Mouse (Mus musculus): ENCODE data around the gene Rnd1. TPM values are rescaled to one million over a fixed set of nuclear protein-coding genes. Genes with fewer than 3 reads are reported as not detected.

Gene Rnd1
- polyA plus RNA-seq (2016; fragmentation: Nextera tagmentation; extraction: Ambion mirVana) = 0.91 and 1.1 TPM in 2 replicates

DNA sequence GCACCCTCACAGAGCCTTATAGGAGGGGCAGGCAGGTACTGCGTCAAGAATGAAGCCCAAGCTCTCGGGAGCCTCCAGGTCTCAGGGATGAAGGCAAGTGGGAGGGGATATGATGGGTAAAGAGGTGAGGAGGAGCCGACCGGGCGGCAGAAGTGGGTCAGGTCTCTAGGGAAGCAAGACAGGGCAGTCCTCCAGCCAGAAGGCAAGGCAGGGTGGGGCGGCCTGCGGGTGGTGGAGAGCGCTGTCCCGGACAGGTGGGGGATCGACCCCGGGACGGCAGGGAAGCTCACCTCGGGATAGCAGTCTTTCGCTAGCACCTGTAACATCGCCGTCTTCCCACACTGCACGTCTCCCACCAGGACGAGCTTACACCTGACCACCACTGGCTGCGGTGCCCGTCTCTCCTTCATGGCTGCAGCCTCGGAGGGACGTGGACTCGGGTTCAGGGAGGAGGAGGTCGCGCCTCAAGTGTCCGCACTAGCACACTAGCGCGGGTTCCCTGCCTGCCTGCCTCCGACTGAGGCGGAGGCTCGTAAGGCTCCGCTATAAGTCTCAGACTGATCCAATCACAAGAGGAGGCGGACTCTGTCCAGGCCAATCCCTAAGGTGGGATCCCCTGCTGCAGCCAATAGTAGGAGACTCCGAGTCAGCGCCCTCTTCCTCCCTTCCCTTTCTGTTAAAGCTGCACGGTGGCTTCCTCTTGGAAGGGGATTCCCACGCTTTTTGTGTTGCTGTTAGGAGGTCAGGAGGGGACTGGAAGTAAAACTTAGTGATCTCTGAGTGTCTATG lies at the start of gene Rnd1:
Gene Rnd1 (minus strand): TSS at position 522 of the 789 bp plus-strand sequence.
- Histone ChIP-seq H3K36me3 (no peaks in the 10 kb centered on the region), H3K4me3 (peak within 1 kb of the TSS; percentile 51), H3K27me3 (replicated peaks) (peaks cover 42% of the 10 kb centered on the region), H3K4me1 (replicated peaks) (peaks cover 42% of the 10 kb centered on the region), H3K9ac (peak within 1 kb of the TSS; percentile 68), H3K27ac (ENCODE audit: poor library complexity, severe bottlenecking) (no peak within 1 kb of the TSS), H3K4me2 (peak within 1 kb of the TSS; percentile 98), H3K9me3 (replicated peaks) (no peaks in the 10 kb centered on the region)
- WGBS = under 1% methylated on average over 37 of the region's 37 CpGs
- peak; percentile 87 for ATAC-seq (ENCODE audit: insufficient number of reproducible peaks, low FRiP score)

DNA sequence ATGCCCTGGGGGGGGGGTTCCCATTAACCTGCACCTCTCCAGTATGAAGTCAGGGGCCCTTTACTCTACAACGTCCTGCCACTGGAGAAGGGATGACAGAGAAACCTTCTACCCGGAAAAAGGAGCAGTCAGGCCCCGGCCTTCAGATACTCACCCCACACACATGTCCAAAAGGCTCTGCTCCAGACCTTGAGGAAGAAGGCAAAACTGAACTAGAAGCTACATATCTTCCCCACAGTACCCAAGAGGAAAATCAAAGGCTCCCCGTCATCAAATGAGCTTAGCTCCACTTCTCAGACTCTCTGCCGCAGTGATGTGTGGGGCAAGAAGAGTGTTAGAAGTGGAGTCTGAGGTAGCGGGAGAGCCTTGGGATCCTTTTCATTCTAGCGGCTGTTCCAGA lies 49.5 kb upstream of the Rnd1 start:
- Histone ChIP-seq H3K4me2 (peak overlapping the region; percentile 99), H3K27ac (ENCODE audit: poor library complexity, severe bottlenecking) (no peak overlapping the region), H3K36me3 (no peaks in the 10 kb centered on the region), H3K27me3 (replicated peaks) (peaks cover 33% of the 10 kb centered on the region), H3K9me3 (replicated peaks) (no peaks in the 10 kb centered on the region), H3K4me1 (replicated peaks) (peaks cover 35% of the 10 kb centered on the region), H3K9ac (peak overlapping the region; percentile 76; the same call in 1 of the 2 replicates), H3K4me3 (peak overlapping the region; percentile 69)
- ATAC-seq (ENCODE audit: insufficient number of reproducible peaks, low FRiP score) = no peak
- 47% methylated on average over 7 of the region's 7 CpGs for WGBS

DNA sequence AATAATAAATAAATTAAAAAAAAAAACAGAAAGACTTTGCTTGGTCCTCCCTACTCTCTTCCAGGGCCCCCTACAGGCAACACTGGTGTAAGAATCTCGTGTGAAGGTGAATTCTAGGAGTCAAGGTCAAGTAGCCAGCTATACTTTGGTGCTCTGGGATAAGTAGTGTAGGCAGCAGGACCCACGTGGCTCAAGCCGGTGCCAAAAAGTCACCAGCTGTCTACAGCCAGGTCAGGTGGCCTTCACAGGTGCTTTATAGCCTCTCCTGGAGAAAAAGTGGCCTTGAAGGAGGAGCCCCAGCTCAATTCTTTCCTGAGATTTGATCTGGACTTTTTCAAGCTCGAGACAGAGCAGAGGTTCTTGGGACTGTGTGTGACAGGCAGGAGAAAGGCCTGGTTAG lies 48.8 kb upstream of the Rnd1 start:
- Histone ChIP-seq H3K27me3 (replicated peaks) (peaks cover 39% of the 10 kb centered on the region), H3K36me3 (no peaks in the 10 kb centered on the region), H3K4me2 (peak overlapping the region; percentile 99; the same call in 1 of the 2 replicates), H3K4me1 (replicated peaks) (peaks cover 35% of the 10 kb centered on the region), H3K9ac (no peak overlapping the region), H3K27ac (ENCODE audit: poor library complexity, severe bottlenecking) (no peak overlapping the region), H3K4me3 (no peak overlapping the region), H3K9me3 (replicated peaks) (no peaks in the 10 kb centered on the region)
- 74% methylated on average over 4 of the region's 4 CpGs for WGBS
- ATAC-seq (ENCODE audit: insufficient number of reproducible peaks, low FRiP score) = no peak

DNA sequence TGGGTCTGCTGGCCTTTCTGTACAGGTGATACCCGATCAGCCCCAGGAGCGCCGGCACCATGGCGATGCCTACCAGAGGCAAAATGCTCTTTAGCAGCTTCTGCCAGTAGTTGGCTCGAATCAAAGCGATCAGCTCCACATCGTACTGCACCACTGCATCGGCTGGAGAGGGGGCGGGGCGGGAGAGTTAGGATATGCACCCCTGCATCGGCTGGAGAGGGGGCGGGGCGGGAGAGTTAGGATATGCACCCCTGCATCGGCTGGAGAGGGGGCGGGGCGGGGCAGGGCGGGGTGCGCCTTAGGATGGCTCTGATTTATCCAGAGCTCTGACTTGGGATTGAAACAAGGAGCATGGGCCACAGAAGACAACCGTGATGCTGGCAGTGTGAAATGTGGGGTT lies 47.2 kb upstream of the Rnd1 start:
- H3K4me3 ChIP-seq = no peak overlapping the region
- H3K4me2 ChIP-seq = peak overlapping the region; percentile 21; the same call in 1 of the 2 replicates
- H3K36me3 ChIP-seq = no peaks in the 10 kb centered on the region
- WGBS = 31% methylated on average over 19 of the region's 19 CpGs
- H3K9ac ChIP-seq = no peak overlapping the region
- no peak for ATAC-seq (ENCODE audit: insufficient number of reproducible peaks, low FRiP score)
- H3K27me3 ChIP-seq (replicated peaks) = peaks cover 40% of the 10 kb centered on the region
- no peaks in the 10 kb centered on the region for H3K9me3 ChIP-seq (replicated peaks)
- no peak overlapping the region for H3K27ac ChIP-seq (ENCODE audit: poor library complexity, severe bottlenecking)
- H3K4me1 ChIP-seq (replicated peaks) = peaks cover 32% of the 10 kb centered on the region

DNA sequence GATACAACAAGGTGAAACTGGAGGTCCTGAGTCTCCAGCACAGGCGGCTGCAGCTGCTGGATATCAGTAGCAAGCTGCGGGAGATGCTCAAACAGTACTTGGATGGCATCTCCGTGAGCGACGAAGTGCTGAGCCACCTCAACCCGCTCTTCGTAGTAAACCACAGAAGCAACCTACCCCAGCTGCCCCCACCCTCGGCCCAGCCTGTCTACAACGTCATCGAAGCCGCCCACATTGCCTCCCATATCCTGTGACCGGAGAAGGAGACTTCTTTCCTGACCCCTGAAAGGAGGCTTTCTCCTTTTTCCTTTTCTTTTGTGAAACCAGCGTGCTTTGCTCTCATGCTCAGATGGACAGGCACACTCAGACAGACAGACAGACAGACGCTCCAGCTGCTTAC lies 45.6 kb upstream of the Rnd1 start:
- peaks cover 40% of the 10 kb centered on the region for H3K27me3 ChIP-seq (replicated peaks)
- H3K4me2 ChIP-seq = peak overlapping the region; percentile 39; the same call in 1 of the 2 replicates
- H3K27ac ChIP-seq (ENCODE audit: poor library complexity, severe bottlenecking) = no peak overlapping the region
- ATAC-seq (ENCODE audit: insufficient number of reproducible peaks, low FRiP score) = no peak
- H3K36me3 ChIP-seq = no peaks in the 10 kb centered on the region
- no peaks in the 10 kb centered on the region for H3K9me3 ChIP-seq (replicated peaks)
- H3K4me3 ChIP-seq = no peak overlapping the region
- 37% methylated on average over 14 of the region's 14 CpGs for WGBS
- no peak overlapping the region for H3K9ac ChIP-seq
- peaks cover 26% of the 10 kb centered on the region for H3K4me1 ChIP-seq (replicated peaks)

DNA sequence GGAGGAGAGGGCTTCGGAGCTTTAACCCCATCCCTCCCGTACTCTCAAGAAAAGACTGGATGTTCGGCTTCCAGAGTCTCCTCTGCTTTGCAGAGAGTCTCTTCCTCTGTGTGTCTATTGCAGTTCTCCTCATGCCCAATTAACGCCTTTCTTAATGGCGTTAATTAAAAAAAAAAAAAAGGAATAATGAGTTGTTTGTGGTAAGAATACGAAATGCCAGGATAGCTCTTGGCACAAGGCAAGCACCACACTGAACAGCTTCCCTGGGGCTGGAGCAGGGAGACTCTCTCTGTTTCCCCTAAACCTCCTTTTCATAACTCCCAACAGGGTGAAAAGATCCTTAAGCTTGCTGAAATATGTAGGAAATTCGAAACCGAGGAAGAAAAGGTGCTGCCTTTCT lies 44.9 kb upstream of the Rnd1 start:
- Histone ChIP-seq H3K4me2 (no peak overlapping the region), H3K4me1 (replicated peaks) (peaks cover 23% of the 10 kb centered on the region), H3K4me3 (no peak overlapping the region), H3K27ac (ENCODE audit: poor library complexity, severe bottlenecking) (no peak overlapping the region), H3K9me3 (replicated peaks) (no peaks in the 10 kb centered on the region), H3K27me3 (replicated peaks) (peaks cover 44% of the 10 kb centered on the region), H3K36me3 (no peaks in the 10 kb centered on the region), H3K9ac (no peak overlapping the region)
- WGBS = 76% methylated on average over 8 of the region's 8 CpGs
- no peak for ATAC-seq (ENCODE audit: insufficient number of reproducible peaks, low FRiP score)

DNA sequence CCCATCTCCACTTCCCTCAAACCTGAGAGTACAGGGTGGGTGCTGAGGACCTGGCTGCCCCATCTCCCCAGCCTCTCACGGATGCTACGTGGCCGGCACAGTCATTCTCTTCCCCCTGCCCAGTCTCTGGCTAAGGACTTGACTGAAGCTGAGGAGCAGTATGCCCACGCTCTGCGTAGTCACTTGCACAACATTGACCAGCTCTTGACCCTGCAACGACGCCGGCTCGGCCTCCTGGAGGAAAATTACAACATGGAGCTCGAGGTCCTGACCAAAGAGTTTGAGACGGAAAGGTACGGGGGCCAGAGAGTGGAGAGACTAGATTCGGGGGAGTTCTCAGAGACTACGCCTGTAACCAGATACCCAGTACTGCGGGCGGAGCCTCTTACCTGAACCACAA lies 40.0 kb upstream of the Rnd1 start:
- Histone ChIP-seq H3K36me3 (no peaks in the 10 kb centered on the region), H3K4me3 (no peak overlapping the region), H3K9ac (no peak overlapping the region), H3K27ac (ENCODE audit: poor library complexity, severe bottlenecking) (no peak overlapping the region), H3K9me3 (replicated peaks) (no peaks in the 10 kb centered on the region), H3K4me2 (no peak overlapping the region), H3K4me1 (replicated peaks) (peaks cover 5% of the 10 kb centered on the region), H3K27me3 (replicated peaks) (peaks cover 18% of the 10 kb centered on the region)
- ATAC-seq (ENCODE audit: insufficient number of reproducible peaks, low FRiP score) = no peak
- WGBS = 57% methylated on average over 16 of the region's 16 CpGs

DNA sequence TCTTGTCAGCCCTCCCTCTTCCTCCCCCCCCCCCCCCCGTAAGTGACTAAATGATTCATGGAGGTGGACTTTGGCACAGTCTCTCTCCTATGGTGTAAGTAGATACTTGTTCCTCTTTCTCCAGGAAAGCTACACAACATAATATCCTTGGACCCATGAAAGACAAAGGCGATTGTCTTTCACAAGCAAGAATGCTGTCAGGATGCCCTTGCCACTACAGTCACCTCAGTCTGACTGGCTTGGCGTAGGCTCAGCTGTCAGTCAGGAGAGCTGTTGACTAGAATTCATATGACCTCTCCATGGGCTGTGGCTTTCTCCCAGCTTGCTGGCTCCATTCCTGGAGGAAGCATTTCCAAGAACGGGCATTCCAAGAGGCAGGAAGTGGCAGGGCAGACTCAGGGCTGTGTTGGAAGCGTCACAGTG lies 37.0 kb upstream of the Rnd1 start:
- Histone ChIP-seq H3K4me2 (no peak overlapping the region), H3K27ac (ENCODE audit: poor library complexity, severe bottlenecking) (no peak overlapping the region), H3K4me3 (no peak overlapping the region), H3K36me3 (no peaks in the 10 kb centered on the region), H3K9me3 (replicated peaks) (no peaks in the 10 kb centered on the region), H3K27me3 (replicated peaks) (peaks cover 5% of the 10 kb centered on the region; the same call in 1 of the 2 replicates), H3K4me1 (replicated peaks) (peaks cover 8% of the 10 kb centered on the region), H3K9ac (no peak overlapping the region)
- no peak for ATAC-seq (ENCODE audit: insufficient number of reproducible peaks, low FRiP score)
- WGBS = 50% methylated on average over 5 of the region's 5 CpGs

DNA sequence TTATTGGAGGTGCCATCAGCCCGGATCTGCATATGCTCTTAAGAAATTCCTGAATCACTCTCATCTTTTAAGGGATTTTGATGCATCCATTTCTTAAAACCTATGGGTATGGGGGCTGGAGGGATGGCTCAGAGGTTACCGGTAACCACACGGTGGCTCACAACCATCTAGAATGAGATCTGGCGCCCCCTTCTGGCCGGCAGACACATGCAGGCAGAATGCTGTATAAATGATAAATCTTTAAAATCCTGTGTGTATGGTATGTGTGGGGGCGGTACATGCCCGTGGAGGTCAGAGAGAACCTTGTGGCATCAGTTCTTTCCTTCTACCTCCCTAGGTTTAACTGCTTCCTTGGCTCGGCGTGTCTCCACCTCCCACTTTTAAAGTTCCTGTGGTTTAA lies 33.2 kb upstream of the Rnd1 start:
- H3K9me3 ChIP-seq (replicated peaks) = no peaks in the 10 kb centered on the region
- H3K36me3 ChIP-seq = no peaks in the 10 kb centered on the region
- H3K27ac ChIP-seq (ENCODE audit: poor library complexity, severe bottlenecking) = no peak overlapping the region
- H3K4me2 ChIP-seq = no peak overlapping the region
- H3K9ac ChIP-seq = no peak overlapping the region
- WGBS = 15% methylated on average over 9 of the region's 9 CpGs
- H3K4me1 ChIP-seq (replicated peaks) = peaks cover 8% of the 10 kb centered on the region
- ATAC-seq (ENCODE audit: insufficient number of reproducible peaks, low FRiP score) = no peak
- H3K27me3 ChIP-seq (replicated peaks) = peaks cover 27% of the 10 kb centered on the region
- no peak overlapping the region for H3K4me3 ChIP-seq

DNA sequence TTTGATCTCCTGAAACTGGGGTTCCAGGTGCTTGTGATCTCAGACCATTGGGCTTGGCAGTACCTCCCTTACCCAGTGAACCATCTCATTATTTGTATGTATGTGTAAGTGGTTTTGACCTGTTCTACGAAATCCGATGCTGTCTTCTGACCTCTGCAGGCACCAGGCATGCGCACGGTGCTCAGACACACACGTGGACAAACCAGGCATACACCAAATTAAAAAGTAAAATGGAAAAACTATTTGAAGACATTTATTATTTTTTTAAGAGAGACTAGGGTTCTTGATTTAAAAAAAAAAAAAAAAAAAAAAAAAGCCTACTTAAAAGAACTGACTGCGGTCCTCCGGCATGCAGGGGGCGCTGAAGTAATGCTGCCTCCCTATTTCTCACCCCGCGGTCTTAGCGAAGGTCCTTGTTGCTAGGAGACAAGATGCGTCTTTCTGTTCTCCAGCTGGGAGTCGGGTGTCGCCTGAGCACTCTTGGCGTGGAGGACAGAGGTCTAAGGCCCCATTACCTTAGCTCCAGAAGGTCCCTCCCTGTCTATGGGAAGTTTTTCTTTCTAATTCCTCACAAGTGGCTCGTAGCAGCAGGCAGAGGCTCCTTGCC lies 30.6 kb upstream of the Rnd1 start, which contains the start of gene Ccdc65:
Gene Ccdc65 (plus strand): TSS at position 442 of the 607 bp plus-strand sequence.
- ATAC-seq (ENCODE audit: insufficient number of reproducible peaks, low FRiP score) = no peak
- Histone ChIP-seq H3K9me3 (replicated peaks) (no peaks in the 10 kb centered on the region), H3K4me3 (peak within 1 kb of the TSS; percentile 43), H3K27ac (ENCODE audit: poor library complexity, severe bottlenecking) (no peak within 1 kb of the TSS), H3K27me3 (replicated peaks) (peaks cover 51% of the 10 kb centered on the region), H3K36me3 (no peaks in the 10 kb centered on the region), H3K4me2 (peak within 1 kb of the TSS; percentile 63), H3K9ac (0 out of 2 replicates have a peak within 1 kb of the TSS, but pooled peaks have one; percentile 7), H3K4me1 (replicated peaks) (peaks cover 3% of the 10 kb centered on the region; the same call in 1 of the 2 replicates)
- 19% methylated on average over 16 of the region's 16 CpGs for WGBS

DNA sequence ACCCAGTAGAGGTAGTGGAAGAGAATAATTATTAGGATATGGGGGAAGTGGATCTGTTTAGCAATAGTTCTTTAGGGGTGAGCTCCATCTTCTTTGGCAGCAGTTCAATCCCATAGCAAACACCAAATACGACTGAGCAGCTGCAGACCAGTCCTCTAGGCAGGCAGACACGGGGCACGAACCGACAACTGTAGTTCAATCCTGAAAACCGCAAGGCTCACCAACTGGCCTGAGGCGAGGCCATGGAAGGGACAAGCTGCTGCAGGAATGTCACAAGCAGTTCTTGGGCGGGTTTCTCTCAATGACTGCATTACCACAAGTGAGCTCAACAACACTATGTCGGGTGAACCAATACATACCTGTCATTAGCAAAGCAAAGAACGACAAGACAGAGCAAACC lies 27.1 kb upstream of the Rnd1 start:
- Histone ChIP-seq H3K4me3 (no peak overlapping the region), H3K27ac (ENCODE audit: poor library complexity, severe bottlenecking) (no peak overlapping the region), H3K9me3 (replicated peaks) (no peaks in the 10 kb centered on the region), H3K27me3 (replicated peaks) (peaks cover 84% of the 10 kb centered on the region), H3K4me1 (replicated peaks) (peaks cover 5% of the 10 kb centered on the region; the same call in 1 of the 2 replicates), H3K9ac (no peak overlapping the region), H3K4me2 (no peak overlapping the region), H3K36me3 (no peaks in the 10 kb centered on the region)
- 60% methylated on average over 9 of the region's 9 CpGs for WGBS
- no peak for ATAC-seq (ENCODE audit: insufficient number of reproducible peaks, low FRiP score)

Data from heart, embryonic 12.5 days (tissue).